Mouse (Mus musculus) hindbrain, embryonic 15.5 days (tissue): ENCODE results near the gene Sdhaf3. TPM values are rescaled to one million over a fixed set of nuclear protein-coding genes. Genes with fewer than 3 reads are reported as not detected.
"Not testable (repeated sequence)": the region's sequence is repeated elsewhere in the genome, so short reads cannot be mapped to it uniquely, and the experiment has no call there.

Source experiments
- ATAC-seq: fragments of 200-750 bp; cut with Nextera tagmentation; 2 replicates; pipeline ENCODE4 v1.8.0; 2017; ENCODE audit warnings: low read depth, moderate number of reproducible peaks, moderate TSS enrichment; ENCODE audit not compliant: low FRiP score
- H3K27ac ChIP-seq: fragments of 300-500 bp; sonication (generic); replicated peaks from 2 replicates; pipeline ENCODE4 v1.5.1; 2015; ENCODE audit warnings: mild to moderate bottlenecking, inconsistent platforms
- H3K27me3 ChIP-seq: fragments of 300-500 bp; sonication (generic); 2 replicates; pipeline ENCODE4 v1.6.1; 2015; ENCODE audit warnings: control low read depth, inconsistent platforms
- H3K36me3 ChIP-seq: fragments of 300-500 bp; sonication (generic); 2 replicates; pipeline ENCODE4 v1.6.1; 2015; ENCODE audit warnings: control low read depth, inconsistent platforms
- H3K4me1 ChIP-seq: fragments of 300-500 bp; sonication (generic); replicated peaks from 2 replicates; pipeline ENCODE4 v1.6.1; 2015; ENCODE audit warnings: control low read depth, inconsistent platforms
- H3K4me2 ChIP-seq: fragments of 300-500 bp; sonication (generic); 2 replicates; pipeline ENCODE4 v1.6.1; 2015; ENCODE audit warnings: moderate library complexity, mild to moderate bottlenecking, inconsistent platforms
- H3K4me3 ChIP-seq: fragments of 300-500 bp; sonication (generic); 2 replicates; pipeline ENCODE4 v1.5.1; 2015; ENCODE audit warnings: mild to moderate bottlenecking, inconsistent platforms
- H3K9ac ChIP-seq: fragments of 300-500 bp; sonication (generic); 2 replicates; pipeline ENCODE4 v1.6.1; 2015; ENCODE audit warnings: inconsistent platforms
- H3K9me3 ChIP-seq: fragments of 300-500 bp; sonication (generic); 2 replicates; pipeline ENCODE4 v1.6.1; 2016; ENCODE audit warnings: control low read depth, inconsistent platforms
- WGBS: fragments of 180-500 bp; shearing (Covaris S2); methylation state at CpG from one replicate; pipeline ENCODE4 v1.1.7; 2015; 5-methylcytosine and 5-hydroxymethylcytosine counted together
- polyA plus RNA-seq: library from polyadenylated mRNA; unstranded; fragments of >200 nt; fragmentation: Nextera tagmentation; extraction: Ambion mirVana; gene quantifications from 2 replicates; pipeline ENCODE4 v1.2.1, GENCODE M21; 2015

Sdhaf3 gene
- polyA plus RNA-seq, 1 experiment from 2014 or later, result 6.7 TPM

DNA sequence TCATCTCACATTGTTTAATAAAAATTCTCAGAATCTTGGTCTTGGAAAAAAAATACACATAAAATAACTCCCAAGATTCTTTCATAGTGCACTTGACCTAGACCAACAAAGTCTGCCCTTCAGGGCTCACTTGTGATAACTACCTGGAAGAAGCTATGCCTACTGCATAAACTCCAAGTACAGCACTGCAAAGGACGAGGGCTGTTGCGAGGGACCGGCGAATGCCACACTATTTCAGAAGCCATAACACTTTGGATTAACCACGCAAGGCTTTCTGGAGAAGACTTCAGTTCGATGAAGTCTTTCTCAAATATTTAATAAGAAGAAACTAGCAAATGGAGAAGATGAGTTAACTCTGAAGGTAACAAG, 425 bp upstream of the Sdhaf3 start:
- H3K4me1 ChIP-seq, result peaks cover 11% of the 10 kb centered on the region
- no peaks in the 10 kb centered on the region for H3K36me3 ChIP-seq
- H3K27me3 ChIP-seq, result peaks cover 4% of the 10 kb centered on the region; the same call in 1 of the 2 replicates
- H3K9ac ChIP-seq, result peak overlapping the region; percentile 28; the same call in 1 of the 2 replicates
- peak overlapping the region; percentile 41 for H3K27ac ChIP-seq
- ATAC-seq, result peak; percentile 42
- WGBS, result 38% methylated on average over 6 of the region's 6 CpGs
- H3K4me2 ChIP-seq, result peak overlapping the region; percentile 64
- peak overlapping the region; percentile 74 for H3K4me3 ChIP-seq
- H3K9me3 ChIP-seq, result no peaks in the 10 kb centered on the region

DNA sequence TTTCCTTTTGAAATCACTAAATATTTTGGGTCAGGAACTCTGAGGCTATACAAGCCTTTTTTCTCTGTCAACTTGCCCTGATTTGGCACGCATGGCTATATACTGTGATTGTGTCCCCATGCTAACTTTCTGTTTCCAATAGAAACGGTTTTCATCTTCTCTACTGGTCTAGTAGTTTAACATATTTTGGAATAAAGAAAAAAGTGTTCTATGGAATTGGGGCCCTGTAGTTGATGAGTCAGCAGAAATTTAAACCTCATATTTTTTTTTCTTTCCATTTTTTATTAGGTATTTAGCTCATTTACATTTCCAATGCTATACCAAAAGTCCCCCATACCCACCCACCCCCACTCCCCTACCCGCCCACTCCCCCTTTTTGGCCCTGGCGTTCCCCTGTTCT, 3.4 kb downstream of the Sdhaf3 start:
- H3K4me3 ChIP-seq, H3K27ac ChIP-seq, H3K27me3 ChIP-seq, H3K4me2 ChIP-seq, H3K36me3 ChIP-seq, H3K9ac ChIP-seq, H3K9me3 ChIP-seq, ATAC-seq: not testable (repeated sequence)
- peaks cover 11% of the 10 kb centered on the region for H3K4me1 ChIP-seq
- 99% methylated on average over 2 of the region's 4 CpGs for WGBS

DNA sequence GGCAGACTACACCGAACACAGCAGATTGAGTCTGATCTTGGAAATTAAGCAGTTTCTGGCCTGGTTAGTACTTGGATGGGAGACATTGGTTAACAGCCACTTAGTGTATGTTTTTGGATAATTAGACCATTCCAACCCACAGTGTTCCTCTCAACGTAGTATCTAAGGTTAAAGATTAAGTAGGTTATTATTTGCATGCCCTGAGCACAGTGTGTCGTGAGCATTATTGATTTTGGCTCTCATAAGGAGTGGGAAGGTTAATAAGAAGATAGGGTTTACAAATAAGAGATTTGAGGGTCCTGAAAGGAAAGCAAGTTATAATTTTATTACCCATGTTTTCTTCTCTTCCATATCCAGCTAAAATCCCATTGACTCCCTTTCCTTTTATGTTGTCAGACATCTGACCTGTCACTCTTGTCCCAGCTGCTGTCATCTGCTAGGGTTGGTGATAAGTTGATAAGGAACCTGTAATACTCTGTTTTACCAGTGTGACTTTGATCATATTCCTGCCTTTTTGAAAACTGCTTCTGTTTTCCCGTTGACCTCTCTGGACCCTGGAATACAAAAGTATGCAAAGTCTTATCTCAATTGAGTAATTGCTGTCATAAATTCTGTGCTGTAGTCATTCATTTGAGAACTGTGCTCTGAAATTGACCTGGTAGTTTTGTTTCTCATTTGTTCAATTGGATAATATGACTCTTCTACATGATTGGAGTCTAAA, 41.6 kb downstream of the Sdhaf3 start:
- no peaks in the 10 kb centered on the region for H3K27me3 ChIP-seq
- no peak overlapping the region for H3K4me3 ChIP-seq
- no peak overlapping the region for H3K4me2 ChIP-seq
- no peaks in the 10 kb centered on the region for H3K4me1 ChIP-seq
- 85% methylated on average over 4 of the region's 4 CpGs for WGBS
- H3K9ac ChIP-seq, result no peak overlapping the region
- no peak for ATAC-seq
- no peaks in the 10 kb centered on the region for H3K9me3 ChIP-seq
- no peak overlapping the region for H3K27ac ChIP-seq
- no peaks in the 10 kb centered on the region for H3K36me3 ChIP-seq

DNA sequence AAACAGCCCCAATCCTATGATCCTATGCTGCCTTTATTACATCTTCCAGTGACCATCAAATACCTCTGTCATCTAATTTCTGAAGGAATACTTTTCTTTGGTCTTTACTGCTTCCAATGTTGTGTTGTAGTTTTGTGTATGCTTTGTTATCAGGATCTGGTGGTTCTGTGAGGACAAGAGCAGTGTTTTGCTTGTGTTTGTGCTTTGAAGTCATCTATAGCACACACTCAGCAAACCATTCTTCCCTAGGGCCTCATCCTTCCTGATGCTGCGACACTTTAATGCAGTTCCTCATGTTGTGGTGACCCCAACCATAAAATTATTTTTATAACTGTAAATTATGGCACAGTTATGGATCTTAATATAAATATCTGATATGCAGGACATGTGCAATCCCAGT, 42.2 kb downstream of the Sdhaf3 start:
- no peak for ATAC-seq
- H3K36me3 ChIP-seq, result no peaks in the 10 kb centered on the region
- H3K4me1 ChIP-seq, result no peaks in the 10 kb centered on the region
- H3K27me3 ChIP-seq, result no peaks in the 10 kb centered on the region
- H3K9me3 ChIP-seq, result no peaks in the 10 kb centered on the region
- H3K4me2 ChIP-seq, result no peak overlapping the region
- H3K9ac ChIP-seq, result no peak overlapping the region
- H3K27ac ChIP-seq, result no peak overlapping the region
- 92% methylated on average over 1 of the region's 1 CpGs for WGBS
- H3K4me3 ChIP-seq, result no peak overlapping the region

DNA sequence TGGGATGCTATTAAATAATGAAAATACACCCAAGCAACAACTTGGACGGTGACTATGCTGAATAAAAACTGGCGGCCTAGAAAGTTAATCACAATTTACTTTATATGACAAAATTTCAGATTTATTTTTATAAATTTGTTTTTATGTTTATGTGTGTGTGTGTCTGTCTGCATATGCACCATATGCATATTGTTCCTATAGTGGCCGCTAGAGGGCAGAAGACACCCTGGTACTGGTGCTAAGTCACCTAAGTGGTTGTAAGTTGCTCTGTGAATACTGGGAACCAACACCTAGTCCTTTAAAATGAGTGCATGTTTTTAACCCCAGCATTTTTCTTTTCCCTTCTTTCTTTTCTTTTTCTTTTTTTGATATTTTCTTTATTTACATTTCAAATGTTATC, 43.2 kb downstream of the Sdhaf3 start:
- no peaks in the 10 kb centered on the region for H3K36me3 ChIP-seq
- H3K27me3 ChIP-seq, result no peaks in the 10 kb centered on the region
- no peak overlapping the region for H3K4me3 ChIP-seq
- no peak overlapping the region for H3K4me2 ChIP-seq
- H3K27ac ChIP-seq, result no peak overlapping the region
- no peaks in the 10 kb centered on the region for H3K9me3 ChIP-seq
- H3K9ac ChIP-seq, result no peak overlapping the region
- no peaks in the 10 kb centered on the region for H3K4me1 ChIP-seq
- WGBS, result 88% methylated on average over 3 of the region's 3 CpGs
- ATAC-seq, result no peak

DNA sequence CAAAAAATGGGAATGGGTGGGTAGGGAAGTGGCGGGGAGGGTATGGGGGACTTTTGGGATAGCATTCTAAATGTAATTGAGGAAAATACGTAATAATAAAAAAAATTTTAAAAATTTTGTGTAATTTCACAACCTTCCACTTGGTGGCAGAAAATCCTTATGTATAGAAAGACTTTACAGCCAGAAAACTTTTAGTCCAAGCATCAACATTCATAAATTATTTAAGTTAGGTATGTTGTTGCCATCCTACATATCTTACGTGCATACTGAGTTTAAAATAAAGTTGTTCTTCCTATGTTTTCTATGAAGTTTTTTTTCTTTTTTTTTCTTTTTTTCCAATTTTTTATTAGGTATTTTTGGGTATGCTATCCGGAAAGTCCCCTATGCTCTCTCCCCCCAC, 47.3 kb downstream of the Sdhaf3 start:
- H3K27ac ChIP-seq, result no peak overlapping the region
- ATAC-seq, result no peak
- H3K4me1 ChIP-seq, result no peaks in the 10 kb centered on the region
- no peaks in the 10 kb centered on the region for H3K9me3 ChIP-seq
- no peaks in the 10 kb centered on the region for H3K36me3 ChIP-seq
- no peak overlapping the region for H3K4me2 ChIP-seq
- H3K9ac ChIP-seq, result no peak overlapping the region
- 69% methylated on average over 4 of the region's 4 CpGs for WGBS
- H3K4me3 ChIP-seq, result no peak overlapping the region
- H3K27me3 ChIP-seq, result no peaks in the 10 kb centered on the region

DNA sequence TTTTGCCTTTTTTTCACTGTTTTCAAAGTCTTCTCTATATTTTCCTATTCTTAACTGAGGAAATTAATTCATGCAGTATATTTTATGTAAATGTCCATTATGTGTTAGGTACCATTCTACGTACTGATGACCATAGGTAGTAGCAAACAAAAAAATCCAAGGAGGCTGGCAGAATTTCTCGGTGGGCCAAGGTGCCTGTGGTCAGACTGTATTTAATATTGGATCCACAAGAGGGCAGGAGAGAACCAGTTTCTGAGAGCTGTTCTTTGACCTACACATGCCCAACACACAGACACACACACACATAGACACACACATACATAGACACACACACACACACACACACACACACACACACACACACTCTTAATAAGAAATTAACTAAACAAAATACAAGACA, 48.2 kb downstream of the Sdhaf3 start:
- Histone ChIP-seq H3K9me3 (no peaks in the 10 kb centered on the region), H3K9ac (no peak overlapping the region), H3K4me2 (no peak overlapping the region), H3K36me3 (no peaks in the 10 kb centered on the region), H3K4me1 (no peaks in the 10 kb centered on the region), H3K4me3 (no peak overlapping the region), H3K27me3 (no peaks in the 10 kb centered on the region), H3K27ac (no peak overlapping the region)
- 61% methylated on average over 2 of the region's 2 CpGs for WGBS
- peak; percentile 54; the same call in 1 of the 2 replicates for ATAC-seq

DNA sequence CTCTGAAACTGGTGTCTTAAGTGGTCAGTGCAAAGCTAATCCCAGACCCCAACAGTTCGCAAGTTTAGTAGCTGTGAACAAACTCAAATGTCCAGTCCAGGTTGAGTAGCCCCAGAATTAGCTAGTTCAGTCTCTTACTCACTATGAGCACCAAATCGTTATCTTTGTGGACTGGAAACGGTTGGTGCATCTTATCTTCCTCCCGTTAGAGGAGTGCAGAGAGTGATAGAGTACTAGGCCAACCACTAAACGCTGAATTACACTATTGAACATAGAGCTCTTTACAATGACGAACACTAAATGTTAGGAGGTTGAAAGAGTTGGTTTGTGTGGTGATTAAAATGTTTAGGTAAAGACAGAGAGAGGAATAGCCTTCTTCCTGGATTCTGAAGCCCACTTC, 82.3 kb downstream of the Sdhaf3 start:
- H3K4me3 ChIP-seq, result no peak overlapping the region
- no peaks in the 10 kb centered on the region for H3K4me1 ChIP-seq
- WGBS, result 90% methylated on average over 6 of the region's 6 CpGs
- no peak overlapping the region for H3K27ac ChIP-seq
- H3K36me3 ChIP-seq, result no peaks in the 10 kb centered on the region
- no peaks in the 10 kb centered on the region for H3K27me3 ChIP-seq
- ATAC-seq, result no peak
- no peak overlapping the region for H3K4me2 ChIP-seq
- no peaks in the 10 kb centered on the region for H3K9me3 ChIP-seq
- H3K9ac ChIP-seq, result no peak overlapping the region

DNA sequence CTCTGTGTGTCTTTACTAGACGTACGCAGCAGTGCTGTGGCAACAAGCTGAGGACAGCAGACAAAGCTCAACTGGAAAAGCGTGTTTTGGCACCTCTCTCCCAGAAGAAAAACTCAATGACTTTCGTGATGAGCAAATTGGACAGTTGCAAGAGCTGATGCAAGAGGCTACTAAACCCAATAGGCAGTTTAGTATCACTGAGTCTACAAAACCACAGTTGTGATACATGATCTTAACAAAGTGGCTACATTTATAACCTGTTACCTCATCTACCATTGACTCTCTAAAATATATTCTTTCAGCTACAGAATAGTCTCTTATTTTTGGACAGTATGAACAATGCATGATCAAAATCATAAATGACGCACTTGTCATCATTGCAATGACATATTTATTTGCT, 83.0 kb downstream of the Sdhaf3 start:
- H3K4me1 ChIP-seq, result no peaks in the 10 kb centered on the region
- ATAC-seq, result no peak
- H3K27ac ChIP-seq, result no peak overlapping the region
- no peak overlapping the region for H3K4me3 ChIP-seq
- 95% methylated on average over 5 of the region's 5 CpGs for WGBS
- no peak overlapping the region for H3K4me2 ChIP-seq
- H3K9ac ChIP-seq, result no peak overlapping the region
- H3K36me3 ChIP-seq, result no peaks in the 10 kb centered on the region
- H3K27me3 ChIP-seq, result no peaks in the 10 kb centered on the region
- H3K9me3 ChIP-seq, result no peaks in the 10 kb centered on the region

DNA sequence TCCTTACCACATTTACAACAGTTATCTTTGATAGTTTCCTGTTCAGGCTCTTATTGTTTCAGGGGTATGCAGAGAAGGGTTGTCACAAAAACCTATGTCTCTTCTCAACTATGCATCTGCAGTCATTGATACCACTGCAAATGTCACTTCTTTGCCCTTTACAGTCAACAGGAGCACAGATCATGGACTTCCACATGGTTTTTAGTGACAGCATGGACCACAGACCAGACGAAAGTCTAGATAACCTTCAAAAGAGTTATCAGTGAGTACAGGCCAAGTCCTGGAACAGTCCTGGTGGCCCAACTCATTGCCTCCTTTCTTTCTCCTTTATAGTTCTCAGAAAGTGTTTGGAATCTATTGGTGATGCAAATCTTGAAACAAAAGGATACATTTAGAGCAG, 86.1 kb downstream of the Sdhaf3 start:
- ATAC-seq, result no peak
- no peaks in the 10 kb centered on the region for H3K27me3 ChIP-seq
- no peak overlapping the region for H3K4me2 ChIP-seq
- WGBS, result 97% methylated on average over 1 of the region's 1 CpGs
- no peak overlapping the region for H3K27ac ChIP-seq
- H3K9ac ChIP-seq, result no peak overlapping the region
- H3K4me1 ChIP-seq, result no peaks in the 10 kb centered on the region
- H3K36me3 ChIP-seq, result no peaks in the 10 kb centered on the region
- no peaks in the 10 kb centered on the region for H3K9me3 ChIP-seq
- H3K4me3 ChIP-seq, result no peak overlapping the region

DNA sequence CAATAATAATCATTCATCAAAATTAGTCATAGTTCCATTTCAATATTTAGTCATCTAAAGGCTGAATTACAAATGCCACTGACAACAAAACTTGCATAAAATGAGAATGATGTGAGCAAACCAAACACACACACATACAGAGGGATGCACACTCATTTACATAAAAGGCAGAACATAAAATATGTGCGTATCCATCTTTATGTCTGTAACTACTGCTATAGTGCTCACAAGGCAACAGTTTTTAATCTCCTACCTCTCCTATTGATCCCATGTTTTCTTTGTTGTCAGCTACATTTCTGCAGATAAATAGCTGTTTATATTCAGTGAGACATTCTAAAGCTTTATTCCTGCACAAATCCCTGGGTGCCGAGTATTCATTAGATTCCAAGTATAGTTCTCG, 107.0 kb downstream of the Sdhaf3 start:
- Histone ChIP-seq H3K27ac (no peak overlapping the region), H3K9ac (no peak overlapping the region), H3K4me2 (no peak overlapping the region), H3K4me1 (no peaks in the 10 kb centered on the region), H3K4me3 (no peak overlapping the region), H3K27me3 (no peaks in the 10 kb centered on the region), H3K36me3 (no peaks in the 10 kb centered on the region), H3K9me3 (no peaks in the 10 kb centered on the region)
- ATAC-seq, result 0 out of 2 replicates have a peak, but pooled peaks have one; percentile 30
- 78% methylated on average over 3 of the region's 3 CpGs for WGBS

DNA sequence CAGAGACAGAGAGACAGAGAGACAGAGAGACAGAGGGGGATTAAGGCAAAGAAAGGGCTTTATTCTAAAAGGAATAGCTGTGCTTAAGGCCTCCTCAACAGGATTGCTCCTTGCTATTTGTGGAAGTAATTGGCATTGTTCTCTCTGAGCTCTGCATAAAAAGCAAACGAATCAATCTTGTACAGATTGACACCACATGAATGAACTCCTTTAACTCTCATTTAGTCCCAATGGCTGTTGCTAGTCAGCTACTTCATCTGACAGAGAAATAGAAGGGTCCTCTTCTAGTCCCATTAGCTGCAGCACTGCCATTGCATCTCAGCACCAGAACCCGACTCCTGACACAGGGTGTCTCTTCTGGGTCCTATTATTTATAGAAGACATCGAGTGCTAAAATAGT, 113.0 kb downstream of the Sdhaf3 start:
- no peak for ATAC-seq
- WGBS, result 35% methylated on average over 3 of the region's 3 CpGs

DNA sequence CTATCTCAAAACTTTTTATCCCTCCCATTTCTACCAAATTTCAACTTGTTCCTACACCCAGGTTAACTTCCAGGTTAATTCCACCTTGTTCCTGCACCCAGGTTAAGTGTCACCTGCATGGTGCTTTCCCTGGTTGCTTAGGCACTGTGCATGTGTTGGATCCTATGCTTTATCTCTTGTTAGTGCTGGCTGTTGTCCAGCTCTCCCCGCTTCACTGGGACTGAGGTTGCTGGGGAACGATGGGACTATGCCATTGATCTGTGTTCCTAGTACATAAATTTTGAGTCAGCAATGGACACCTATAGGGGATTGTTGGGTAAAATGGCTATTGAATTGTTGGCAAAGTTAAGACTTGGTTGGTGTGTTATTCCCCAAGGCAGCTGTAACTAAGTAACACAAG, 113.7 kb downstream of the Sdhaf3 start:
- Histone ChIP-seq H3K4me2 (no peak overlapping the region), H3K4me3 (no peak overlapping the region), H3K4me1 (no peaks in the 10 kb centered on the region), H3K36me3 (no peaks in the 10 kb centered on the region), H3K27me3 (no peaks in the 10 kb centered on the region), H3K9ac (no peak overlapping the region), H3K27ac (no peak overlapping the region), H3K9me3 (no peaks in the 10 kb centered on the region)
- 29% methylated on average over 2 of the region's 2 CpGs for WGBS
- ATAC-seq, result no peak

More for the DNA sequence above, 113.0 kb downstream of the Sdhaf3 start:
- Histone ChIP-seq H3K4me3 (no peak overlapping the region), H3K27me3 (no peaks in the 10 kb centered on the region), H3K9me3 (no peaks in the 10 kb centered on the region), H3K4me1 (no peaks in the 10 kb centered on the region), H3K9ac (no peak overlapping the region), H3K27ac (no peak overlapping the region), H3K36me3 (no peaks in the 10 kb centered on the region), H3K4me2 (no peak overlapping the region)
